Mouse (Mus musculus): ENCODE measurements around the gene Trnp1.

DNA sequence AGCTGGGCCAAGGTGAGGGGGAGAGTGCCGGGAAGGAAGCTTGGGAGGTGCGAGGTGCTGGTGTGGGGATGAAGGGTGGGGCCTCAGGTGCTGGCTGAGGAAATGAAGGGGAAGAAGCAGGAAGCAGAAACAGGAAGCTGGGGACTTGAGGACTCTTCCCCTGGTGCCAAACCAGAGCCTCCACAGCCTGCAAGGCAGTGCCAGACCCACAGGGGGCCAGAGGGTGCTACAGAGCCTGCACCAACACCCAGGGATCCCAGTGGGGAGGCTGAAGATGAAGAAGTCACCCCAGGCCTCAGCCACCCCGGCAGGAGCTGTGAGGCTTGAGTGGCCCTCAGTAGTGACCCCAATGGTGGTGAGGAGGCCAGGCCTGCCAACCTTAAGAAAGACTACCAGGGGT, 40.3 kb downstream of the Trnp1 start:
- TF ChIP-seq POLR2AphosphoS5 (IDR thresholded peaks at IDR 0.05; ENCODE audit: borderline replicate concordance, low read depth, low read length) = no peak
- no peak for TF ChIP-seq UBTF (IDR thresholded peaks at IDR 0.05; ENCODE audit: borderline replicate concordance, insufficient read depth, low read depth, low read length)

Measured in MEL (cell line).